Mouse (Mus musculus) gastrocnemius, postnatal 10 days (tissue): ENCODE measurements around the gene Hipk3. TPM values are rescaled to one million over a fixed set of nuclear protein-coding genes. Genes with fewer than 3 reads are reported as not detected.

Experiments
- DNase-seq: peaks from one replicate; pipeline ENCODE4 v3.0.0; 2021; ENCODE audit warnings: mixed read lengths
- total RNA-seq, 2 experiments: library from RNA; stranded (reverse); gene quantifications; 2 replicates each; pipeline ENCODE4 v1.2.3; 2021

Hipk3 gene
- total RNA-seq, 2 experiments from 2014 or later = 147 to 152 TPM

- DNase-seq = no peak
Measured at GRCm38 (mm10) chr2:104412496-104412895, 81.8 kb downstream of the Hipk3 start.

DNA sequence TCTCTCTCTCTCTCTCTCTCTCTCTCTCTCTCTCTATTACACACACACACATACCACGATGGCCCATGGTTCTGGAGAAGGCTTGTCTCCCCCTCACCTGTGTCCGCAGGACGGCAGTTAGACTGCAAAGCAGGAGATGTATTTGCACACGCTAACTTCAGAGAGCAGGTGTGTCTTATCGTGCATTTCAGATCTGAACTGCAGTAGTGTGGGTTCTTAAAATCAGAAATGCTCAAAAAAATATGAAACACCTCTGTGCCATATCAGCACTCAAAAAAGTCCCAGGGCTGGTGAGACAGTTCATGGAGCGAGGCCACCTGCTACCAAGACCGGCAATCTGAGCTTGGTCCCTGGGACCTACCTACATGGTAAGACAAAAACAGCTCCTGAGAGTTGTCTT lies 82.4 kb downstream of the Hipk3 start:
- no peak for DNase-seq

GRCm38 (mm10) chr2:104410963-104411545 lies 83.2 kb downstream of the Hipk3 start, which contains the start of gene D430041D05Rik:
Gene D430041D05Rik (minus strand): TSS chr2:104411013.
- DNase-seq = no peak

DNA sequence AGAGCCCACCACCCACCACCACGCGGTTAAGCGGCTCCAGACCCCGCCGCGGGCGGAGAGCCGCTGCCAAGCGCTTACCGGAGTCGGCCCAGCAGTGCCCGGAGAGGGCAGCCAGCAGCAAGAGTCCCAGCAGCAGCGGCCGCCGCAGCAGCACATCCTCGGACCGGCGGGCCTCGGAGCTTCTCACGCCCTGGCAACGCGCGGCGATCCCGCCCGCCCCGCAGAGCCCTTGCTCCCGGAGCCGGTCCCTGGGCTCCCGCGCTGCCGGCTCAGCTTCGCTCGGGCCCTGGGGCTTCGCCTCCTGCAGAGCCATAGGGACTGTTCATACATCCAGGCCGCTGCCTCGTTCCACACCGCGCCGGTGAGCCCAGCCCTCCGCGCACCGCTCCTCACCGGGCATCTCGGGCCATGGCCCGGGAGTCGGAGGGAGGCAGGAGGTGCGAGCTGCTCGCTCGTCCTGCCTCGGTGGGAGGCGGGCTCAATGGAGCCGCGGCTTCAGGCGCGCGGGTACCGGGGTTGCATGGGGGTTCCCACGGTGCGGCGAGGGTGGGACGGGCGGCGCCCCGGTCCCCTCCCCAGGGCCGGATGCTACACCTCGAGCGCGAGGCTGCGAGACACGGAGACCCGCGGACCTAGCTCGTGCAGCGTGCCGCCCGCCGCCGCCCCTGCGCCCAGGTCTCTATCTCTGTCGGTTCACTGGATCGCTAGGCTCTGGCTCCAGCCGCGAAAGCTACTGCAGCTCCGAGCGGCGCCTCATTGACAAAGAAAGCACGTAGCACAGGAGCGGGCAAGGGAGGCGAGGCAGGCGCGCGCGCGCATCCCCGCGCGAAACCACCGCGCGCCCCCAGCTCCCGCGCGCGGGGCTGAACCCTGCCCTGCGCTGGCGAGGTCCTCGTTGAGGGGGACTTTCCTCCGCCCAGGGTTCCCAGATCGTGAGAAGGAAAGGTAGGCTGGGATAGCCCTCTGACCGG lies 84.1 kb downstream of the Hipk3 start:
- DNase-seq = peak; percentile 40

- no peak for DNase-seq
Measured at GRCm38 (mm10) chr2:104408351-104408750, 85.9 kb downstream of the Hipk3 start.

- no peak for DNase-seq
Measured at GRCm38 (mm10) chr2:104407913-104408312, 86.3 kb downstream of the Hipk3 start.

- DNase-seq = no peak
Measured at GRCm38 (mm10) chr2:104404036-104404435, 90.2 kb downstream of the Hipk3 start.

DNA sequence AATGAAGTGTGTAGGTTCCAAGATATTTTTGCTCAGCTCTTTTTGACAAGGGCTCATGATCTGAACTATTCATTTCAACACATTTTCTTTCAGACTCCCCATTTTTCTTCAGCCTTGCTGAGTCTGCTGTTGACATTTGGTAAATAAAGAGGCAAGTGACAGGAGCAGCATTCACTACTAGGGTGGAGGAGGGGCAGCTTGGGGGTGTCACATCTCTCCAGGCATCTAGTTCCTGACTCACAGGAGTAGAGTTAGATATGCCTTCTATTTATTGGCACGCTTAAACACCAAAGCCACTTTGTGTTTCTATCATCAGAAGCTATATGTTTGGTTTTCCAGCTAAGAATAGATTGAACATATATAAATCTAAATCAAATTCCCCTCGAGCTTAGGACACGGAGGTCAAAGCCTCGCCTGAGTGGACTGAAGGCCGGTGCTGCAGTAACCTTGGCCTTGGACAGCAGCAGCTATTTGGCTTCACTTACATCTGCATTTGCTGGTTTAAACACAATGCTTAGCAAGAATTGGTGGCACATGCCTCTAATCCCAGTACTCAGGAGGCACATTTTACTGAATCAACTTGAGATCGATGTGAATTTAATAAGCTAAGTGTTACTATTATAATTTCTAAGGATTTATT lies 95.5 kb downstream of the Hipk3 start:
- no peak for DNase-seq

GRCm38 (mm10) chr2:104395961-104396360 lies 98.3 kb downstream of the Hipk3 start:
- no peak for DNase-seq

DNA sequence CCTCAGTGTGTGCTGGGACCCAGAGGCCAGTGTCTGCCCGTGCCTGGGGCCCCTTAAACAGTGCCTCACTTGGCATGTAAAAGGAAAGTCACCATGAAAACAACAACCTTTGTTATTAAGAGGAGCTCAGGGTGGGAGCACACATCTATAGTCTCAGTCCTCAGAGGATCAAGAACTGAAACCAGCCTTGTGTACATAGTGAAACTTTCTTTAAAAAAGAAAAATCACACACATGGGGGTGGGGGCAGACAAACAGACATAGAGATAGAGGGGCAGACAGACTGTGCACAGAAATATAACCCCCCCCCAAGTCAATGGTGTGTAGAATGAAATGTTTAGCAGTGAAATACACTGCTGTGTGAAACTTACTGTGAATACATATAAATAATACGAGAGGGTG lies 99.5 kb downstream of the Hipk3 start:
- no peak for DNase-seq

DNA sequence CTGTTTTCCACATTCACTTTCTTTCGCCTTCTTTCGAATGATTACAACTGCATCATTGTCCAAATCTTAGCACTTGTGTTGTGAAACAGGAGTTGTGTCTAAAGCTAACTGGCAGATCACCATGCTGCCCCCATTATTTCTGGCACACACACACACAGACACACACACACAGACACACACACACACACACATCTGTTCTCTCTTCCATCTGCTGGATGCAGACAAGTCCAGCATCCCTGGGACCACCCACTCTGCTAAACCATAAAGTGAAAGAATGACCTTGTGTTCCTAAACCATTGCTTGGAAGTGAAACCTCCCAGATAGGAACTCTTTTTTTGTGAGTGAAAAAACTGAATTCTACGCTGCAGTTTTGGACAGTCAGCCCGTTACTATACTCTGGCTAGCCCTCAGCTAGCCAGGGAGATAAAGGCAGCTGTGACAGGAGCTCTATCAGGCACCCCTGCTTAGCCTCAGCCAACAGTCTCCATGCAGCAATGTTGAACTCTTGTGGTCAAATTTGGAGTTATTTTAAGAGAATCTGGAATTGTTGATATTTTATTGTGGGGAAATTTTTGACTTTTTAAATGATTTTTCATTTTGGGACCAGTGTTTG lies 101.4 kb downstream of the Hipk3 start:
- no peak for DNase-seq

DNA sequence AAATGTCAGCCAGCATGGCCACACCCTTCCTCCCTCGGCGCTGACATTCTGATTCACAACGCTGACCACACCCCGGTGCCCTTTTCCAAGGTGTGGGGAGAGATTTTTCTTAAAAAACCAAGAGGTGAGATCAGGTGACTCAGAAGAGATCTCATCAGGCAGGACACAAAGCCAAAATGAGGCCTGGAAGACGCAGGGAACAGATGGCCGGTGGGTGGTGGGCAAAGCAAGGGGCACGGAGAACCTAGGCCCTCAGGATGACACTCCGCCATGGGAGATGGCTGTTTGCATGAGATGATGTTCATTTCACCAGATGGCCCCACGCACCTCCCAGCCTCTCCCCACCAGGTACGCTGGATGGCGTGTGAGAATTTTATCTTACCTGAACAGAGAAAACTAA lies 105.0 kb downstream of the Hipk3 start:
- DNase-seq = no peak

DNA sequence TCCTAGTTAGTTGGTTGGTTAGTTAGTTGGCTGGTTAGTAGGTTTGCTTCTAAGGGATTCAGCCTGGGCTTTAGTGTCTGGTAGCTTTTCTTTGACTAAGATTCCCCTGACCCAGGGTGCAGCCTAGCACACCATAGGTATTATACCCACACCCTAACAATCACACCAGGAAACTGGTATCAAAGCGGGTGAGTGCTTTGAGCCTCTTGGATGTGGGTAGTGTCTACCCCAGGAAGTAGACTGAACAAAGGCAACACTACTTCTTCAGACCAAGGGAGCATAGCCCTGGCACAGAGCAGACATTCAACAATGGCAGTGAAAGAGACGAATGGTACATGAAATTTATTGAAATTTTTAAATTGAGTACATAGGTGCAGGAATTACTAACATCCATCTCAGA lies 108.3 kb downstream of the Hipk3 start:
- DNase-seq = no peak

DNA sequence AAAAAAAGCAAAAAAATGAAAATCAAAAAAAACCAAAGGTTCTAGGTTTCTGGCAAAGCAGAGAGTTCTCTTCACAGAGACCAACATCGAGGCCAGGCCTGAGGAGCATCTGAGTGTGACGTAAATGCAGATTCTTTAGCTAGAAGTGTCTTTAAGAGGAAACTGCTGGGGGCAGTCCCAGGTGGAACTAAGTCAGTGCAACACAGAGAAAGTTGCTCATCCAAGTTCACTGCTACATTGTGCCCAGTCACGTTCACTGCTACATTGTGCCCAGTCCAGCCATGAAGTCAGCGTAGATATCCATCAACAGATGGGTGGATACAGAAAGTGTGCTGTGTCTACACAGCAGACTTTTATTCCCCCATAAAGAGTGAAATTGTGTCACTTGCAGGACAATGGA lies 110.7 kb downstream of the Hipk3 start:
- no peak for DNase-seq

DNA sequence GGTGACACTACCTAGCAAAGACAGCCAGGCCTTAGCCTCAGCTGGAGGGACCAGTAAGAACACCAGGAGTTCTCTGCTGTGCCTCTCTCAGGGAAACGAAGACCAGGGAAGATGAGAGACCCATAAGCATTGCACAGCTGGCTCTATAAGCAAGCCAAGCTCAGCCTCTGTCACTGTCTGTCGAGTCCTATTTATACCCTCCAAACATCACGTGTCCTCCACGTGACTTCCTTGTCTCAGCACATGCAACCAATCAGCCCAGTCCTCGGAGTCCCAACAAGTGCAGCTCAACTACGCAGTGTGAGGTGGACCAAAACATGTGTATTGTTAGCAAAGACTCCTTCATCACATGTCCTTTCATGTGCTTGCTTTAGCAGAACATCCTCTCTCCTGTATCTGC lies 111.4 kb downstream of the Hipk3 start:
- no peak for DNase-seq

DNA sequence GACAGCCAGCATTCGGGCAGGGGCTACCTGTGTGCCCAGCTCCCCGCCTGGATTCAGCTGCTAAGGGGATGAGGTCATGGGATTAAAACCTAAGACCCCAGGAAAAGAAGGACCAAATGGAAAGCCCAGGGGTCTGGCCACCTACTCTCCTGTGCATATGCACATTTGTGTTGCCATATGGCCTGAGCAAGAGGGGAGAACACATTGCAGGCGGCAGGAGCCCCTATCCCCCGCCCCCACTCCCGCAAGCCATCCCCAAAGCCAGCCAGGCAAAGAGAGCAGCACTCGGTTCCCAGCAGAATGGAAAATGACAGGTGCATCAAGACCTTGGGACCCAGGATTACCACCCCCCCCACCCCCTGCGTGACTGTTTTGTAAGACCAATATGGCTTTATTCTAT lies 114.9 kb downstream of the Hipk3 start:
- no peak for DNase-seq

- DNase-seq = no peak
Measured at GRCm38 (mm10) chr2:104378791-104379190, 115.5 kb downstream of the Hipk3 start.

- DNase-seq = no peak
Measured at GRCm38 (mm10) chr2:104377990-104378389, 116.3 kb downstream of the Hipk3 start.
